Mouse (Mus musculus) midbrain, embryonic 10.5 days (tissue): ENCODE results near the gene Mrpl14. TPM values are rescaled to one million over a fixed set of nuclear protein-coding genes. Genes with fewer than 3 reads are reported as not detected.

Source experiments
- DNase-seq: peaks from one replicate; pipeline ENCODE4 v3.0.0-alpha.2; 2017; ENCODE audit warnings: low spot score
- H3K27ac ChIP-seq: fragments of 300-500 bp; sonication (generic); replicated peaks from 2 replicates; pipeline ENCODE4 v1.5.1; 2016; ENCODE audit warnings: mild to moderate bottlenecking
- H3K27me3 ChIP-seq: fragments of 300-500 bp; sonication (generic); 2 replicates; pipeline ENCODE4 v1.6.1; 2016; ENCODE audit warnings: low read depth, mild to moderate bottlenecking; ENCODE audit not compliant: poor library complexity, severe bottlenecking
- H3K36me3 ChIP-seq: fragments of 300-500 bp; sonication (generic); 2 replicates; pipeline ENCODE4 v1.6.1; 2016; ENCODE audit warnings: mild to moderate bottlenecking, moderate library complexity
- H3K4me1 ChIP-seq: fragments of 300-500 bp; sonication (generic); 2 replicates; pipeline ENCODE4 v1.6.1; 2016
- H3K4me3 ChIP-seq: fragments of 300-500 bp; sonication (generic); 2 replicates; pipeline ENCODE4 v1.5.1; 2016; ENCODE audit warnings: mild to moderate bottlenecking, moderate library complexity
- H3K9me3 ChIP-seq: fragments of 300-500 bp; sonication (generic); replicated peaks from 2 replicates; pipeline ENCODE4 v1.6.1; 2016; ENCODE audit warnings: mild to moderate bottlenecking
- WGBS: fragments of 180-500 bp; shearing (Covaris S2); methylation state at CpG from one replicate; pipeline ENCODE4 v1.1.7; 2016; 5-methylcytosine and 5-hydroxymethylcytosine counted together
- polyA plus RNA-seq: library from polyadenylated mRNA; unstranded; fragments of >200 nt; fragmentation: Nextera tagmentation; extraction: Ambion mirVana; gene quantifications from 2 replicates; pipeline ENCODE4 v1.2.1, GENCODE M21; 2016

Mrpl14 gene
- 148 and 155 TPM in 2 replicates for polyA plus RNA-seq

DNA sequence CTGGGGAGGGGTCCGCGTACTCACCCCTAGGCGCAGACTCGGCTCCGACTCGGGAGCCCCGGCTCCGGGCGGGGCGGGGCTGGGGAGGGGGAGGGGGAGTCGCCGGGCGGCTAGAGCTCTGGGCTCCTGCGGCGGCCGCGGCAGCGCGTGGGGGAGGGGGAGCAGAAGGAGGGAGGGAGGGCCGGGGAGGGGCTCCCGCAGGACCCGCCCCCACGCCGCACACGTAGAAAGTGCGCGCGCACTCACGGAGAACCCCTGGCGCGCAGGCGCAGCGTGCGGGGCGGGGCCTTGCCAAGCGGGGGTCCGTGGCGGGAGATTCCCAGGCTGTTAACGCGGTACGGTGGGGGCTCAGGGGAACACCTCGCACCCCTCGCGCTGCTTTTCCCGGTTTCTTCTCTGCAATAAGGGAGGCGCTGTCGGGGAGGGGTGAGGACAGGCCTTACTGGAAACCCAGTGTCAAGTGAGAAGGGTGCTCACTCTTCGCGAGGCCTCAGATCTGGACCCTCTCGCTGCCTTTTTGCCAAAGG is at the start of gene Mrpl14:
TSS of gene Mrpl14 (plus strand) at position 230 of the 527 bp plus-strand sequence.
- DNase-seq = peak; percentile 92
- H3K4me3 ChIP-seq = peak within 1 kb of the TSS; percentile 97
- peaks cover 31% of the 10 kb centered on the region for H3K4me1 ChIP-seq
- peak within 1 kb of the TSS; percentile 96 for H3K27ac ChIP-seq
- peaks cover 13% of the 10 kb centered on the region; the same call in 1 of the 2 replicates for H3K36me3 ChIP-seq
- WGBS = under 1% methylated on average over 43 of the region's 50 CpGs
- no peaks in the 10 kb centered on the region for H3K9me3 ChIP-seq
- H3K27me3 ChIP-seq = no peaks in the 10 kb centered on the region

DNA sequence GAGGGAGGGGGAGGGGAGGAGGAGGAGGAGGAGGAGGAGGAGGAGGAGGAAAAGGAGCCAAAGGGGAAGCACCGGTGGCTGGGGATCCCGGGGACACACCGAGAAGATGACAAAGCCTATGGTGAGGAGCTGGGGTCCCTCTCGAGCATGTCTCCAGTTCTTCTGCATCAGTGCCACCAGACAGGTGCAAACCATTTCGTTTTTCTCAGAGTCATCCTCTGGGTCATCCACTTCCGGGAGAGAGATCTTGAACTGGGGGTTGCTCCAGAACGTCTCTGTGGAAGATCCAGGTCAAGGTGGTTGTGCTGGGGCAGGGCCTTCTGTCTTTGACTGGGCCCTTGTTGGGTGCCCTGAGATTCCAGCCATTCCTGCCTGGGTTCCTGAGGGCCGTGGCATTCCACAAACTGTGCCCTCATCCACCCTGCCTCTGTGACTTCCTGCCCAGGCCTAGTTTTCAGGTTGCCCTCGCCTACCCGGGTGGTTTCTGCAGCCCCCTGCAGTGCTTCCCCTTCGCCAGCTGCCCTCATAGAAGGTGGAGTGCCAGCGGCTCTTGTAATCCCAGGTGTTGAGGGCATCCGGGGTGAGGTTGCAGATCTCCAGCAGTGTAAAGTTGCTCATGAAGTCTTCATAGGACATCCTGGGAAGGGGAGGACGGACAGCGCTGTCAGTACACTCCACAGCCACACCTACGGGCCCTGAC is 47.4 kb upstream of the Mrpl14 start:
- DNase-seq = no peak
- WGBS = 78% methylated on average over 16 of the region's 16 CpGs
- Histone ChIP-seq H3K27me3 (no peaks in the 10 kb centered on the region), H3K4me1 (0 out of 2 replicates have a peak, but pooled peaks cover 4% of the 10 kb centered on the region), H3K36me3 (no peaks in the 10 kb centered on the region), H3K4me3 (no peak overlapping the region), H3K9me3 (no peaks in the 10 kb centered on the region), H3K27ac (no peak overlapping the region)

DNA sequence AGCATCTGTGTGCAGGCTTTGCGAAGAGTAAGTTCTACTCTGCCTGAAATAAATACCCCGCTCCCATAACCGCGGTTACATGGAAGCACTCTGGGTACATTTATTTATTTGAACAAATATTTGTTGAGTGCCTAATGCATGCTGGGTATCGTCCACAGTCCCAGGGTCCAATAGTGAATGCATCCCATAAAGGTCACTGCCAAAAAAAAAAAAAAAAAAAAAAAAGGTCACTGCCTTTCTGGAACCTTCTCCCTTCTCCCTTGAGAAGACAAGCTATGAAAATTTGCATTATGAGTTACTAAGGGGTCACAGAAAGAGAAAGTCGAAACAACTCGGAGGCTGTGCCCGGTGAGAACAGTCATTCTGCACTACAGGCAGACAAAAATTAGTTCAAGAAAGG is 44.1 kb upstream of the Mrpl14 start:
- H3K4me1 ChIP-seq = 0 out of 2 replicates have a peak, but pooled peaks cover 4% of the 10 kb centered on the region

DNA sequence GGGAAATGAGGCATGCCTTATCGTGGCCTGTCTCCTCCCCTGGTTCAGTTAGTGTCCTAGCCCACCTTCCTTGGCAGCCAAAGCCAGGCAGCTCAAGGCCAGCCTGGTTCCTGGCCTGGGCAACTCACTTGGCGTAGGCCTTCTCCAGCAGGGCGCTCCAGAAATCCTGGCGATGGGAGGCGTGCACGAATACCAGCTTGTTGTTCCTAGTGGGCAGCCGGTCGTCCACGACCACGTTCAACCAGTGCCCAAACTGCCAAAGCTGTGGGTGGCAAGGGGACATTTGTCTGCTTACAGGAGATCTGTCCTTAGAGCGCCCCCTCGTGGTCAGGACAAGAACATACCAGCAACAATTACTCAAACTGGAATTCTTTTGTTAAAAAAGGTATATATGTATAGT is 43.4 kb upstream of the Mrpl14 start:
- 19% methylated on average over 12 of the region's 12 CpGs for WGBS
- no peak overlapping the region for H3K4me3 ChIP-seq
- H3K36me3 ChIP-seq = no peaks in the 10 kb centered on the region
- DNase-seq = peak; percentile 77
- no peak overlapping the region for H3K27ac ChIP-seq
- no peaks in the 10 kb centered on the region for H3K27me3 ChIP-seq
- 0 out of 2 replicates have a peak, but pooled peaks cover 4% of the 10 kb centered on the region for H3K4me1 ChIP-seq
- H3K9me3 ChIP-seq = no peaks in the 10 kb centered on the region; the same call in 1 of the 2 replicates

More for the DNA sequence above, 44.1 kb upstream of the Mrpl14 start:
- H3K27me3 ChIP-seq = no peaks in the 10 kb centered on the region
- H3K9me3 ChIP-seq = no peaks in the 10 kb centered on the region; the same call in 1 of the 2 replicates
- H3K4me3 ChIP-seq = no peak overlapping the region
- H3K36me3 ChIP-seq = no peaks in the 10 kb centered on the region
- no peak overlapping the region for H3K27ac ChIP-seq
- DNase-seq = no peak
- 91% methylated on average over 8 of the region's 8 CpGs for WGBS

DNA sequence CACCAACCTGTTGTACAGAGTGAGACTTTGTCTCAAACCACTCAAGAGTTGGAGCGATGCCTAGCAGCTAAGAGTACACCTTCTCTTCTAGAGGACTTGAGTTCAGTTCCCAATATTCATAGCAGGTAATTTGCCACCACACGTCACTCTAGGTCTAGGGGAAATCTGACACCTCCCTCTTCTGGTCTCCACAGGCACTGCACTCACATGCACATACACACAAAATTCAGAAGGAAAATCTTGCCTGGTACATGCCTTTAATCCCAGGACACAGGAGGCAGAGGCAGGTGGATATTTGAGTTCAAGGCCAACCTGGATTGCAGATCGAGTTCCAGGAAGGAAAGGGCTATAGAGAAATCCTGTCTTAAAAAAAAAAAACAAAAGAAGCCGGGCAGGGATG is 41.9 kb upstream of the Mrpl14 start:
- Histone ChIP-seq H3K9me3 (no peaks in the 10 kb centered on the region; the same call in 1 of the 2 replicates), H3K4me1 (0 out of 2 replicates have a peak, but pooled peaks cover 4% of the 10 kb centered on the region), H3K27me3 (no peaks in the 10 kb centered on the region), H3K27ac (no peak overlapping the region), H3K4me3 (no peak overlapping the region), H3K36me3 (no peaks in the 10 kb centered on the region)
- 92% methylated on average over 4 of the region's 4 CpGs for WGBS
- DNase-seq = no peak

DNA sequence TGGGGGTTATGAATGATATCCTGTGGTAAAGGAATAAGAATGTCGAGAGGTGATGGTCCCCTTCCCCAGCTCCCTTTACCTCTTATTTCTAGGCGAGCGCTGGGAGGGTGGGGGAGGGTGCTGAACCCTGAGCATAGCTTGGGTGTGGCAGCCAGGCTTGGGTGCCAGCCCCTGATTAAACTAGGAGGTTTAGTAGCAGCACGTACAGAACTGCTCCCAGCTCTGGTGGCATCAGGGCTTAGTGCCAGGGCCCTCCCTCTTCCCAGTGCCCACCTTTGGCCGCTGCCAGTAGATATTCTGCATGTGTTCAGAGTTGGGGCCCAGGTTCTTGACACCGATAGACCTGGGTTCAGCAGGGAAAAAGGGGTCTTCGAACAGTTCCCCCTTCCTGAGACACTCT is 32.9 kb upstream of the Mrpl14 start:
- 75% methylated on average over 7 of the region's 7 CpGs for WGBS
- no peaks in the 10 kb centered on the region for H3K9me3 ChIP-seq
- no peak for DNase-seq

DNA sequence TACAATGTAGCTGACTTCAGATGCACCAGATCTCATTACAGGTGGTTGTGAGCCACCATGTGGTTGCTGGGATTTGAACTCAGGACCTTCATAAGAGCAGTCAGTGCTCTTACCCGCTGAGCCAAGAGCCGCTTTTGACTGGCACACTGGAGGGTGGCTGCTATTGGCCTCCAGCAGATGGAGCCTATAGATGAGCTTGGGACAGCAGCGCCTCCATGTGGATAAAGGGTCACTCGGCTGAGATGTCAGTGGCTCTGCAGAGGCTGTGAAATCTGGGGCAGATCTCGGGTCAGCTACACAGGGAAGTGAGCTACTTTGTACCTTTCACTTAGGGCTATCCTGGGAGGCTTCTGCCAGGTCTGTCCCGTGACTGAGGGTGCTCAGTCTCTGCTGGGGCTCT is 30.3 kb upstream of the Mrpl14 start:
- 33% methylated on average over 6 of the region's 6 CpGs for WGBS
- H3K4me1 ChIP-seq = peaks cover 13% of the 10 kb centered on the region
- no peaks in the 10 kb centered on the region for H3K9me3 ChIP-seq
- no peaks in the 10 kb centered on the region for H3K27me3 ChIP-seq
- DNase-seq = peak; percentile 45
- no peak overlapping the region for H3K4me3 ChIP-seq
- peaks cover 10% of the 10 kb centered on the region for H3K36me3 ChIP-seq
- no peak overlapping the region for H3K27ac ChIP-seq

More for the DNA sequence above, 32.9 kb upstream of the Mrpl14 start:
- H3K27me3 ChIP-seq = no peaks in the 10 kb centered on the region
- no peaks in the 10 kb centered on the region for H3K36me3 ChIP-seq
- no peak overlapping the region for H3K27ac ChIP-seq
- no peaks in the 10 kb centered on the region for H3K4me1 ChIP-seq
- no peak overlapping the region for H3K4me3 ChIP-seq

DNA sequence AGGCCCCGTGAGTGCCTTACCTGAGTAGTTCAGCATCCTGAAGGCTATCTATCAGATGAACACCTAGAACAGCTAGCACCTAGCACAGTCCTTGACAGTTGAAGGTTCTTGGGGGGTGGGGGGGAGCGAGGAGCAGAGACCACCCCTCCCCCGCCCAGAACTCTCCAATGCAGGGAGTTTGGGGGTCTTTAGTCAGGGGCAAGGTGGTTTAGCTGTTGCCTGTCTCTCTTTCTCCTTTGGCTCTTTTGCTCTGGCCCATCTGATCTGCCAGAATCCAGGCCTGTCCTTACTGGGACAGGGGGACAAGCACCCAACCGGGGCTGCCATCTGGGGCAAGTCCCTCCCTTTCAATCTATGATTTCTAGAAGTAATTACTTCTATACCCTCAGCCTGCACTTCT is 26.9 kb upstream of the Mrpl14 start, which contains the start of gene Capn11:
TSS of gene Capn11 (minus strand) at position 101 of the 400 bp plus-strand sequence.
- 82% methylated on average over 4 of the region's 4 CpGs for WGBS

DNA sequence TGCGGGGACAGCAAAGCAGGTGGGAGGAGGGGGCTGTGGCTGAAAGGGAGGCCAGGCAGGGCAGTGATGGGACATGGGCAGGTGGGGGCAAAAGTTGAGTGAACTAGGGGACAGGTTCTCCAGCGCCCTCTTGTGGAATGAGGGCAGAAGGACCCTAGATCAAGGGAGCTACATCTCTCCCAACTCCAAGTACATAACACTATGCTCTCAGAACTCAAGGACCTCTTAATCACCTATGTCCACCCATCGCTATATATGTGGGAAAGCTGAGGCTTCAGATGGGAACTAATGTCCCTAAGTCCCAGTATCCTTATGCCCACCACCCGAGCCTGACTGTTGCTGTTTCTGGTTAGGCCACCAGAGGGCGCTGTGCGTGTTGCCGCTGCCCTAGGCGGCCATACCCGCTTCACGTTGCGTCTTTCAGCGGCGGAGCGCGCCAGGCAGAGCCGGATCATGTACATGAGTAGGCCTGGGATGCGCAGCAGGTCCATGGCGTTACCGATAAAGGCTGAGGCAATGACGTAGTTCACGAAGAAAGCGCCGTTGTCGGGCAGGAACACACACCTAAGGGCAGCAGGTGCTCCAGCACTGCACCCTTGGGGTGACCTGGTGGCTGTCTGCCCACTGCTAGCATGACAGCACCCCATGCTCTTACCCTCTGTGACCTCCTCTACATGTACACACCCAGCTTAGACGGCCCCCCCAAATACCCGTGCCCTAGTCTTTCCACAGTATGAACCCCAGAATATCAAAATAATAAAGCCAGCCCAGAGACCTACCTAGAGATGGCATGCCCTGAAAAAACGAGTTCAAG is 22.8 kb upstream of the Mrpl14 start:
- peaks cover 21% of the 10 kb centered on the region for H3K4me1 ChIP-seq
- H3K27ac ChIP-seq = no peak overlapping the region
- peaks cover 79% of the 10 kb centered on the region for H3K36me3 ChIP-seq
- H3K27me3 ChIP-seq = no peaks in the 10 kb centered on the region
- no peaks in the 10 kb centered on the region for H3K9me3 ChIP-seq
- DNase-seq = peak; percentile 83
- 29% methylated on average over 27 of the region's 27 CpGs for WGBS
- H3K4me3 ChIP-seq = peak overlapping the region; percentile 19; the same call in 1 of the 2 replicates

More for the DNA sequence above, 26.9 kb upstream of the Mrpl14 start, which contains the start of gene Capn11:
- Histone ChIP-seq H3K4me1 (peaks cover 21% of the 10 kb centered on the region), H3K27me3 (no peaks in the 10 kb centered on the region), H3K9me3 (no peaks in the 10 kb centered on the region), H3K27ac (0 out of 2 replicates have a peak within 1 kb of the TSS, but pooled peaks have one; percentile 42), H3K36me3 (peaks cover 38% of the 10 kb centered on the region), H3K4me3 (no peak within 1 kb of the TSS)
- DNase-seq = no peak

DNA sequence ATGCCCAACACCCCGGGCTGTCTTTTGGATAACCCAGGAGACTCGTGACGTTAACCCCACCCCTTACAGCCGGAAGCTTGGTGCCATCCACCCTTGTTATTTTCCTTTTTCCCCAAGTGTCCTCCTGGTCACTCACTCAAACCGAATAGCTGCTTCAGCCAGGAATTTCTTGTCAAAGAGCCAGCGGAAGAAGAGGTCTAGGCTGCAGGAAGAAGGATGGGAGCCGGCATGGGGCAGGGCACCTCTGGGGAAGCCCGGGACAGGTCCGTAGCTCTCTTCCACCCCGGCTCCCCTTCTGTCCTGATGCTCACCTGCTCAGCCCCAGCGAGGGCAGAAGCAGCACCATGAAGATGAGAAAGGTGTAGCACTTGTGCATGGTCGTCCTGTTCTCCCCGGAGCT is 21.5 kb upstream of the Mrpl14 start:
- no peak overlapping the region for H3K4me3 ChIP-seq
- H3K36me3 ChIP-seq = peaks cover 92% of the 10 kb centered on the region
- H3K9me3 ChIP-seq = no peaks in the 10 kb centered on the region
- no peaks in the 10 kb centered on the region for H3K27me3 ChIP-seq
- H3K27ac ChIP-seq = no peak overlapping the region
- WGBS = 91% methylated on average over 13 of the region's 13 CpGs
- H3K4me1 ChIP-seq = peaks cover 16% of the 10 kb centered on the region
- DNase-seq = no peak

DNA sequence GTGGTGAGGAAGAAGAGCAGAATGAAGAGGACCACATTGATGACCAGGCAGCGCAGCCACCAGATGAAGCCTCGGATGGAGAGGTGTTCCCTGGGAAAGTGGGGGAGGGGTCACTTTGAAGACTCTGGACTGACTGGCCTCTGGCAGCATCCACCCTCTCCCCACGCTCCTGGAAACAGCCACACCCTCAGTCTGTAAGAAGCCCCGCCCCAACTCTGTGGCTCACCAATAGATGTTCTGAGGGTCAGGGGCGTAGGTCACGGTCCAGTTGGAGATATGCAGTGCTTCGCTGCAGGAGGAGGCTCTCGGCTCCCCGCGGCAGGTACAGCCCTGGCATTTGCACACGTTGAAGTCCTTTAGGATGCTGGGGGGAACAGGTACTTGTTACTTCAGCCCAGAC is 20.0 kb upstream of the Mrpl14 start:
- Histone ChIP-seq H3K36me3 (peaks cover 95% of the 10 kb centered on the region), H3K27me3 (no peaks in the 10 kb centered on the region), H3K4me3 (no peak overlapping the region), H3K27ac (no peak overlapping the region), H3K4me1 (peaks cover 5% of the 10 kb centered on the region), H3K9me3 (no peaks in the 10 kb centered on the region)
- WGBS = 84% methylated on average over 11 of the region's 11 CpGs
- DNase-seq = no peak

DNA sequence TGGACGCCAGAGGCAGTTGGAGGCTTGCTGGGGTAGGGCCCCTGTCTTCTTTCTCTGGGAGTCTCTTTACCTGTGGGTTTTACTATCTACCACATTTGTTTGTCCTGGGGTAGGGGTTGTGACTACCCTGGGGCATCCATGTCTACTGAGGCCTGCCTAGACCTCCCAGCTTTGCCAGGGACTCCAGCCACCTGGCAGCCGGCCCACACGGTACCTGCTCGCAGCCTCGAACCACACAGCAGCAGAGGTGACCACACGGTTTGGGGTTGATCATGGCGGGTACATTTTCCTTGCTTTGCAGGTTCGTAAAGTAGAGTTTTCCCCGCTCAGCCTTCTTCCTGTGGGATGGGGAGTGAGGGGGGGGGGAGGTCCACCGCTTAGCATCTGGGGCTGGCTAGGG is 18.6 kb upstream of the Mrpl14 start:
- Histone ChIP-seq H3K4me1 (peaks cover 5% of the 10 kb centered on the region), H3K36me3 (peaks cover 95% of the 10 kb centered on the region), H3K27ac (no peak overlapping the region), H3K27me3 (no peaks in the 10 kb centered on the region), H3K9me3 (no peaks in the 10 kb centered on the region), H3K4me3 (no peak overlapping the region)
- WGBS = 91% methylated on average over 10 of the region's 10 CpGs
- DNase-seq = no peak
